Mouse (Mus musculus): ENCODE measurements at regions not wholly inside any gene's neighbourhood (a gene's known extent, or its start where the extent isn't known, plus 50 kb on each side); places are given as distances from the start of the nearest gene placed in this dataset.
A peak's percentile ranks its signal among the peaks of the same experiment; 100 is the strongest.

DNA sequence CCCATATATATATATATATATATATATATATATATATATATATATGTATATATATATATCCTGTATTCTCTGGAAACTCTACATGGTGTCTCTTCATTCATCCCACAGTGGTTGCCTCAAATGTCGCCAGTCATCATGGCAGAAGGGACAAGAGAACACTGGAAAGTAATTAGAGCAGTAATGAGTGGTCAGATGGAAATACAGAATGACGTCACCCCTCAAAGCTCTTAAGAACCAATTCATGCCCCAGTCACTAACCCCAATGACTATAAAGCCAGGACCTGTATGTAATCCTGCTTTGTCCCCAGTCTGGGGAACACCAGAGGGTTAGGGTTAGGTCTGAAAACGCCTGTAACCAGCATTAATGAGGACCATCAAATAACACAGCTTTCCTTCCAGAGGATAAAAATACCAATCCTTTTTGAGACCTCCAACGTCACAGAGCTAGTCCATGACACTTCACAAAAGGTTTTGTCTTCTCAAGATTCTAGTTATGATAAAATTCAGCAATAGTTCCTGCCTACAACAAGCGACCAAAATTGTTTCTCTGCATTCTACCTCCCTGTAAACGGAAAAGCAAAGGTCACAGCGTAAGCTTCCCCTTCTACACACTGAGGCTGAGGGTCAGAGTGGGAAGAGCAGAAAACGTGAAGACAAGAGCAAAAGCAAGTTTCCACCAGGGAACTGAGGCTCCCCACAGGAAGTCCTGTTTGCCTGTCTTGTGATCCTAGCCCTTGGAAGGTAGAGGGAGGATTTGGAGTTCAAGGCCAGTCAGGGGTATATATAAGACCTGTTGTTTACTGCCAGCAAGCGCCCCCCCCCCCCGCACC, 99.5 kb downstream of the Tmco5 start:
- Histone ChIP-seq H3K27ac (ENCODE audit: low read length) (peak overlapping the region; percentile 20), H3K27me3 (ENCODE audit: insufficient read depth, low read length) (no peaks in the 10 kb centered on the region), H3K36me3 (ENCODE audit: insufficient read depth, low read length) (no peaks in the 10 kb centered on the region), H3K4me1 (ENCODE audit: insufficient read depth, low read length) (peaks cover 70% of the 10 kb centered on the region), H3K4me2 (replicated peaks; ENCODE audit: low read depth, low read length) (no peak overlapping the region), H3K4me3 (ENCODE audit: low read length) (no peak overlapping the region), H3K9me3 (ENCODE audit: low read length) (no peaks in the 10 kb centered on the region), H3K9ac (replicated peaks; ENCODE audit: low read length) (no peak overlapping the region)
- ATAC-seq (ENCODE audit: low FRiP score, low TSS enrichment): no peak
- 62% methylated on average over 10 of the region's 10 CpGs for WGBS

- Histone ChIP-seq H3K36me3 (ENCODE audit: insufficient read depth, low read length) (no peaks in the 10 kb centered on the region), H3K4me2 (replicated peaks; ENCODE audit: low read depth, low read length) (no peak overlapping the region), H3K27me3 (ENCODE audit: insufficient read depth, low read length) (no peaks in the 10 kb centered on the region), H3K4me1 (ENCODE audit: insufficient read depth, low read length) (peaks cover 67% of the 10 kb centered on the region), H3K27ac (ENCODE audit: low read length) (no peak overlapping the region), H3K9me3 (ENCODE audit: low read length) (no peaks in the 10 kb centered on the region), H3K4me3 (ENCODE audit: low read length) (no peak overlapping the region), H3K9ac (replicated peaks; ENCODE audit: low read length) (no peak overlapping the region)
- no peak for ATAC-seq (ENCODE audit: low FRiP score, low TSS enrichment)
- 53% methylated on average over 4 of the region's 4 CpGs for WGBS
Observed at GRCm38 (mm10) chr2:116978809-116979208, 100.3 kb downstream of the Tmco5 start.

DNA sequence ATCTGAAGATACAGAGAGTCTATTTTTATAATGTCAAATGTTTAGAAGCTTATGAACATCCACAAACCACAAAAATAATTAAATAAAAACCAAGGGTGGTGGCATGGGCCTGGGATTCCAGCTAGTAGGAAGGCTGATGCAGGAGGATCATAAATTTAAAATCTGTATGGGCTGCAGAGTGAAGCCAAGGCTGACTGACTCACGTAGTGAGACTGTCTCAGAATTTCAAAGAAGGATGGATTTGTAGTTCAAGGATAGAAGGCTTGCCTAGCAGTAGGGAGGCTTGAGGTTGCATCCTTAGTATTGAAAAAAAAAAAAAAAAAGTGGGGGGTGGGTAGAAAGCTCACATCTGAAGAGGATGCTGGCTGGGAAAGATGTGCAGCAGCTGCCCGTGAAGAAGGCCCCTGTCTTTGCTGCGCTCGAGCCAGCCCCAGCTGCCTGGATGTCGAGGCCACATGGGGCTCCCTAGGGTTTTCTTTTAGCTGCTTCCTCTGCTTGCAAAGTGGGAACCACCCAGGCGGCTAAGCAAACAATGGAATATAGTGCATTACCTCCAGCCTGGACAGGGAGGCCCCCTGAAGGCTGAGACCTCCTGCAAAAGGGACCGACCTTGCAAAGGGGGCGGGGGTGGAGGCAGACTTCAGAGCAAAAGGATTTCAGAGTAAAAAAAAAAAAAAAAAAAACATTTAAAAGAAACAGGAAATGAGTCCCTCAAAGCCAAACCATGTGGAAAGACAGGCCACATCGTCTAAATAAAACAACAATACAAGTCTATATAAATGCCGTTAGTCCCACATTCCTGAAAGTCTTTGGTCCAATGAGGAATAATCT, 101.3 kb downstream of the Tmco5 start:
- H3K9ac ChIP-seq (replicated peaks; ENCODE audit: low read length): no peak overlapping the region
- H3K4me1 ChIP-seq (ENCODE audit: insufficient read depth, low read length): peaks cover 68% of the 10 kb centered on the region
- peak overlapping the region; percentile 91 for H3K27ac ChIP-seq (ENCODE audit: low read length)
- peak; percentile 52; the same call in 1 of the 2 replicates for ATAC-seq (ENCODE audit: low FRiP score, low TSS enrichment)
- no peaks in the 10 kb centered on the region for H3K27me3 ChIP-seq (ENCODE audit: insufficient read depth, low read length)
- H3K4me2 ChIP-seq (replicated peaks; ENCODE audit: low read depth, low read length): peak overlapping the region; percentile 26
- no peaks in the 10 kb centered on the region for H3K36me3 ChIP-seq (ENCODE audit: insufficient read depth, low read length)
- 5% methylated on average over 10 of the region's 10 CpGs for WGBS
- no peaks in the 10 kb centered on the region for H3K9me3 ChIP-seq (ENCODE audit: low read length)
- no peak overlapping the region for H3K4me3 ChIP-seq (ENCODE audit: low read length)

GRCm38 (mm10) chr2:116980692-116981091, 102.2 kb downstream of the Tmco5 start:
- Histone ChIP-seq H3K36me3 (ENCODE audit: insufficient read depth, low read length) (no peaks in the 10 kb centered on the region), H3K9ac (replicated peaks; ENCODE audit: low read length) (no peak overlapping the region), H3K4me1 (ENCODE audit: insufficient read depth, low read length) (peaks cover 68% of the 10 kb centered on the region), H3K9me3 (ENCODE audit: low read length) (no peaks in the 10 kb centered on the region), H3K4me2 (replicated peaks; ENCODE audit: low read depth, low read length) (no peak overlapping the region), H3K27me3 (ENCODE audit: insufficient read depth, low read length) (no peaks in the 10 kb centered on the region), H3K27ac (ENCODE audit: low read length) (peak overlapping the region; percentile 91), H3K4me3 (ENCODE audit: low read length) (no peak overlapping the region)
- no peak for ATAC-seq (ENCODE audit: low FRiP score, low TSS enrichment)
- WGBS: 48% methylated on average over 5 of the region's 5 CpGs

DNA sequence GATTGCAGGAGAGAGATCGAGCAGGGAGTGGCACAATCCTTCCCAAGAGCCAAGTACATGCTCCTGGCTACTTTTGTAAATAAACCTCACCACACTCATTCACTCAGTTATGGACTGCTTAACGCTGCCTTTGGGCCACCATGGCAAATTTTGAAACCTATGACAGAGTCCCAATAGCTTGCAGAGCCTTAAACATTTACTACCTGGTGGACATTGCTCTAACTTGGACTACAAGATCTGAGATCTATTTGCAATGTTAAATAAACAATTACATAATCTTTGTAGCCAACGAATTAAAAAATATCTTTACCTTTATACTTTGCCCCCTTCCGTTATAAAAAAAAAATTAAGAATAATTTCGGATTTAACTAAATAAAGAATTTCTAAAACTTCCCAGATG, 104.9 kb downstream of the Tmco5 start:
- no peaks in the 10 kb centered on the region for H3K9me3 ChIP-seq (ENCODE audit: low read length)
- no peak for ATAC-seq (ENCODE audit: low FRiP score, low TSS enrichment)
- H3K4me3 ChIP-seq (ENCODE audit: low read length): no peak overlapping the region
- WGBS: 85% methylated on average over 5 of the region's 5 CpGs
- H3K4me2 ChIP-seq (replicated peaks; ENCODE audit: low read depth, low read length): no peak overlapping the region
- H3K4me1 ChIP-seq (ENCODE audit: insufficient read depth, low read length): peaks cover 47% of the 10 kb centered on the region
- no peaks in the 10 kb centered on the region for H3K27me3 ChIP-seq (ENCODE audit: insufficient read depth, low read length)
- no peak overlapping the region for H3K27ac ChIP-seq (ENCODE audit: low read length)
- H3K36me3 ChIP-seq (ENCODE audit: insufficient read depth, low read length): no peaks in the 10 kb centered on the region
- H3K9ac ChIP-seq (replicated peaks; ENCODE audit: low read length): no peak overlapping the region

GRCm38 (mm10) chr2:116983821-116984351, 105.4 kb downstream of the Tmco5 start:
- 18% methylated on average over 10 of the region's 10 CpGs for WGBS
- H3K27ac ChIP-seq (ENCODE audit: low read length): no peak overlapping the region
- no peaks in the 10 kb centered on the region for H3K9me3 ChIP-seq (ENCODE audit: low read length)
- peak; percentile 47; the same call in 1 of the 2 replicates for ATAC-seq (ENCODE audit: low FRiP score, low TSS enrichment)
- H3K4me3 ChIP-seq (ENCODE audit: low read length): no peak overlapping the region
- H3K9ac ChIP-seq (replicated peaks; ENCODE audit: low read length): no peak overlapping the region
- no peaks in the 10 kb centered on the region for H3K27me3 ChIP-seq (ENCODE audit: insufficient read depth, low read length)
- H3K4me2 ChIP-seq (replicated peaks; ENCODE audit: low read depth, low read length): peak overlapping the region; percentile 2; the same call in 1 of the 2 replicates
- no peaks in the 10 kb centered on the region for H3K36me3 ChIP-seq (ENCODE audit: insufficient read depth, low read length)
- H3K4me1 ChIP-seq (ENCODE audit: insufficient read depth, low read length): peaks cover 42% of the 10 kb centered on the region

- Histone ChIP-seq H3K4me1 (ENCODE audit: insufficient read depth, low read length) (peaks cover 35% of the 10 kb centered on the region), H3K4me3 (ENCODE audit: low read length) (no peak overlapping the region), H3K36me3 (ENCODE audit: insufficient read depth, low read length) (no peaks in the 10 kb centered on the region), H3K4me2 (replicated peaks; ENCODE audit: low read depth, low read length) (no peak overlapping the region), H3K27ac (ENCODE audit: low read length) (no peak overlapping the region), H3K27me3 (ENCODE audit: insufficient read depth, low read length) (no peaks in the 10 kb centered on the region), H3K9me3 (ENCODE audit: low read length) (no peaks in the 10 kb centered on the region), H3K9ac (replicated peaks; ENCODE audit: low read length) (no peak overlapping the region)
- no peak for ATAC-seq (ENCODE audit: low FRiP score, low TSS enrichment)
- whole genome bisulfite sequencing: 53% methylated on average over 3 of the region's 3 CpGs
Observed at GRCm38 (mm10) chr2:116984597-116984996, 106.1 kb downstream of the Tmco5 start.

GRCm38 (mm10) chr2:116985549-116985948, 107.1 kb downstream of the Tmco5 start:
- 52% methylated on average over 5 of the region's 5 CpGs for WGBS
- Histone ChIP-seq H3K4me2 (replicated peaks; ENCODE audit: low read depth, low read length) (no peak overlapping the region), H3K4me1 (ENCODE audit: insufficient read depth, low read length) (peaks cover 26% of the 10 kb centered on the region), H3K36me3 (ENCODE audit: insufficient read depth, low read length) (no peaks in the 10 kb centered on the region), H3K27ac (ENCODE audit: low read length) (no peak overlapping the region), H3K4me3 (ENCODE audit: low read length) (no peak overlapping the region), H3K9me3 (ENCODE audit: low read length) (no peaks in the 10 kb centered on the region), H3K9ac (replicated peaks; ENCODE audit: low read length) (no peak overlapping the region), H3K27me3 (ENCODE audit: insufficient read depth, low read length) (no peaks in the 10 kb centered on the region)
- ATAC-seq (ENCODE audit: low FRiP score, low TSS enrichment): no peak

DNA sequence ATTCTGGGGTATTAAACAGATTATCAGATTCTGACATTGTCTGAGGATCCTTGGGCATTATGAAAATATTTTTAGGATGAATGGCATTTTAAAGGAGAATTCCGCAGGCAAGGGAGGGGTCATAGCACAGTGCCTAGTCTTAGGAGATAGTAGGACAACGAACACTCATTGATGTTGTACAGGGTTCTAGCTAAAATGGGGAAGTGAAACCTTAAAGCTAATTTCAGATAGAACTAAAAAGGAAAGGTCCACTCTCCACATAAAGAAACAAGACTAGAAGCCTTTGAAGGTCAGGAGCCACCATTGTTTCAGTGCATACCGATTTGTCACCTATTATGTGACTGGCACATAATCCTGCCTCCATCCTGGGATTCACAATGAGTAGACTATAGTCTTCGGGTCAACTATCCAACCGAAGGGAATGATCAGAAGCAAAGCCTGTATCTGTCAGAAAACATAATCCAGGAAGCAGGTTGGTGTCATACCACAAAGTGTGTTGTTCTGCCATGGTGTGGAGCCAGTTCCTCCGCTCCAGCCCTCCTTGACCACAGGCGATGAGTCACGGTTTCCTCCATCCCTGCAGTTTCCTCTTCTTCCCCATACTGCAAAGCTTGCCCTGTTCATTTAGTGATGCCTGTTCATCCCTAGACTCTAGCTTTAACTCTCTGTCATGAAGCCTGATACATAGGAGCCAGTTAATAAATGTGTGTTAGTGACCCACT, 110.6 kb downstream of the Tmco5 start:
- no peaks in the 10 kb centered on the region for H3K36me3 ChIP-seq (ENCODE audit: insufficient read depth, low read length)
- peaks cover 13% of the 10 kb centered on the region for H3K4me1 ChIP-seq (ENCODE audit: insufficient read depth, low read length)
- H3K9ac ChIP-seq (replicated peaks; ENCODE audit: low read length): no peak overlapping the region
- whole genome bisulfite sequencing: 90% methylated on average over 8 of the region's 8 CpGs
- ATAC-seq (ENCODE audit: low FRiP score, low TSS enrichment): no peak
- H3K4me3 ChIP-seq (ENCODE audit: low read length): no peak overlapping the region
- H3K27me3 ChIP-seq (ENCODE audit: insufficient read depth, low read length): no peaks in the 10 kb centered on the region
- no peaks in the 10 kb centered on the region for H3K9me3 ChIP-seq (ENCODE audit: low read length)
- no peak overlapping the region for H3K4me2 ChIP-seq (replicated peaks; ENCODE audit: low read depth, low read length)
- no peak overlapping the region for H3K27ac ChIP-seq (ENCODE audit: low read length)
